Mouse (Mus musculus): Measurements from ENCODE around the gene Rbfox2. TPM values are rescaled to one million over a fixed set of nuclear protein-coding genes. Genes with fewer than 3 reads are reported as not detected.
A peak's percentile ranks its signal among the peaks of the same experiment; 100 is the strongest.

Gene Rbfox2
- polyA plus RNA-seq, 1 experiment, result 177 TPM

GRCm38 (mm10) chr15:77220833-77221232 is 86.0 kb downstream of the Rbfox2 start:
- WGBS, result 76% methylated on average over 4 of the region's 4 CpGs
- TF ChIP-seq POLR2A (IDR thresholded peaks at IDR 0.05; ENCODE audit: borderline replicate concordance, insufficient read depth, low read length) (no peak), CTCF (IDR thresholded peaks at IDR 0.05; ENCODE audit: borderline replicate concordance, insufficient read depth, low read depth, low read length) (no peak)
- DNase-seq, result no peak

GRCm38 (mm10) chr15:77220137-77220536 is 86.7 kb downstream of the Rbfox2 start:
- peak; percentile 59 to 71 for DNase-seq
- TF ChIP-seq CTCF (IDR thresholded peaks at IDR 0.05; ENCODE audit: borderline replicate concordance, insufficient read depth, low read depth, low read length) (peak; percentile 69), POLR2A (IDR thresholded peaks at IDR 0.05; ENCODE audit: borderline replicate concordance, insufficient read depth, low read length) (no peak)
- Histone ChIP-seq H3K27me3 (ENCODE audit: control insufficient read depth, insufficient read depth, low read length) (no peaks in the 10 kb centered on the region), H3K27ac (ENCODE audit: insufficient read depth, low read length) (no peak overlapping the region), H3K4me3 (replicated peaks; ENCODE audit: insufficient read depth, low read depth, low read length) (no peak overlapping the region), H3K4me1 (ENCODE audit: control insufficient read depth, insufficient read depth, low read length) (peaks cover 15% of the 10 kb centered on the region)

More at GRCm38 (mm10) chr15:77220833-77221232, 86.0 kb downstream of the Rbfox2 start:
- Histone ChIP-seq H3K4me1 (ENCODE audit: control insufficient read depth, insufficient read depth, low read length) (peaks cover 15% of the 10 kb centered on the region), H3K27me3 (ENCODE audit: control insufficient read depth, insufficient read depth, low read length) (no peaks in the 10 kb centered on the region), H3K27ac (ENCODE audit: insufficient read depth, low read length) (no peak overlapping the region), H3K4me3 (replicated peaks; ENCODE audit: insufficient read depth, low read depth, low read length) (no peak overlapping the region)

GRCm38 (mm10) chr15:77219571-77219970 is 87.2 kb downstream of the Rbfox2 start:
- WGBS, result 6% methylated on average over 1 of the region's 1 CpGs
- Histone ChIP-seq H3K4me3 (replicated peaks; ENCODE audit: insufficient read depth, low read depth, low read length) (no peak overlapping the region), H3K27ac (ENCODE audit: insufficient read depth, low read length) (no peak overlapping the region), H3K4me1 (ENCODE audit: control insufficient read depth, insufficient read depth, low read length) (peaks cover 15% of the 10 kb centered on the region), H3K27me3 (ENCODE audit: control insufficient read depth, insufficient read depth, low read length) (no peaks in the 10 kb centered on the region)
- TF ChIP-seq CTCF (IDR thresholded peaks at IDR 0.05; ENCODE audit: borderline replicate concordance, insufficient read depth, low read depth, low read length) (no peak), POLR2A (IDR thresholded peaks at IDR 0.05; ENCODE audit: borderline replicate concordance, insufficient read depth, low read length) (no peak)
- DNase-seq, result no peak

- H3K27me3 ChIP-seq (ENCODE audit: control insufficient read depth, insufficient read depth, low read length), result no peaks in the 10 kb centered on the region
- H3K4me3 ChIP-seq (replicated peaks; ENCODE audit: insufficient read depth, low read depth, low read length), result no peak overlapping the region
- peaks cover 18% of the 10 kb centered on the region for H3K4me1 ChIP-seq (ENCODE audit: control insufficient read depth, insufficient read depth, low read length)
- no peak for DNase-seq
- no peak overlapping the region for H3K27ac ChIP-seq (ENCODE audit: insufficient read depth, low read length)
- no peak for TF ChIP-seq POLR2A (IDR thresholded peaks at IDR 0.05; ENCODE audit: borderline replicate concordance, insufficient read depth, low read length)
- no peak for TF ChIP-seq CTCF (IDR thresholded peaks at IDR 0.05; ENCODE audit: borderline replicate concordance, insufficient read depth, low read depth, low read length)
- 92% methylated on average over 3 of the region's 3 CpGs for WGBS
Measured at GRCm38 (mm10) chr15:77218007-77218406, 88.8 kb downstream of the Rbfox2 start.

GRCm38 (mm10) chr15:77217523-77217922 is 89.3 kb downstream of the Rbfox2 start:
- Histone ChIP-seq H3K4me1 (ENCODE audit: control insufficient read depth, insufficient read depth, low read length) (peaks cover 20% of the 10 kb centered on the region), H3K4me3 (replicated peaks; ENCODE audit: insufficient read depth, low read depth, low read length) (no peak overlapping the region), H3K27me3 (ENCODE audit: control insufficient read depth, insufficient read depth, low read length) (no peaks in the 10 kb centered on the region), H3K27ac (ENCODE audit: insufficient read depth, low read length) (no peak overlapping the region)
- WGBS, result 38% methylated on average over 1 of the region's 1 CpGs
- TF ChIP-seq POLR2A (IDR thresholded peaks at IDR 0.05; ENCODE audit: borderline replicate concordance, insufficient read depth, low read length) (no peak), CTCF (IDR thresholded peaks at IDR 0.05; ENCODE audit: borderline replicate concordance, insufficient read depth, low read depth, low read length) (no peak)
- no peak for DNase-seq

- TF ChIP-seq CTCF (IDR thresholded peaks at IDR 0.05; ENCODE audit: borderline replicate concordance, insufficient read depth, low read depth, low read length), result no peak
- TF ChIP-seq POLR2A (IDR thresholded peaks at IDR 0.05; ENCODE audit: borderline replicate concordance, insufficient read depth, low read length), result no peak
- Histone ChIP-seq H3K4me1 (ENCODE audit: control insufficient read depth, insufficient read depth, low read length) (peaks cover 22% of the 10 kb centered on the region), H3K27me3 (ENCODE audit: control insufficient read depth, insufficient read depth, low read length) (no peaks in the 10 kb centered on the region), H3K4me3 (replicated peaks; ENCODE audit: insufficient read depth, low read depth, low read length) (no peak overlapping the region), H3K27ac (ENCODE audit: insufficient read depth, low read length) (no peak overlapping the region)
- WGBS, result 67% methylated on average over 6 of the region's 6 CpGs
- DNase-seq, result no peak
Measured at GRCm38 (mm10) chr15:77216704-77217103, 90.1 kb downstream of the Rbfox2 start.

GRCm38 (mm10) chr15:77215178-77215800 is 91.5 kb downstream of the Rbfox2 start:
- Histone ChIP-seq H3K4me1 (ENCODE audit: control insufficient read depth, insufficient read depth, low read length) (peaks cover 22% of the 10 kb centered on the region), H3K27ac (ENCODE audit: insufficient read depth, low read length) (no peak overlapping the region), H3K4me3 (replicated peaks; ENCODE audit: insufficient read depth, low read depth, low read length) (no peak overlapping the region), H3K27me3 (ENCODE audit: control insufficient read depth, insufficient read depth, low read length) (no peaks in the 10 kb centered on the region)
- 35% methylated on average over 5 of the region's 5 CpGs for WGBS
- DNase-seq, result no peak
- TF ChIP-seq CTCF (IDR thresholded peaks at IDR 0.05; ENCODE audit: borderline replicate concordance, insufficient read depth, low read depth, low read length) (no peak), POLR2A (IDR thresholded peaks at IDR 0.05; ENCODE audit: borderline replicate concordance, insufficient read depth, low read length) (no peak)

GRCm38 (mm10) chr15:77214410-77215107 is 92.2 kb downstream of the Rbfox2 start:
- Histone ChIP-seq H3K27me3 (ENCODE audit: control insufficient read depth, insufficient read depth, low read length) (no peaks in the 10 kb centered on the region), H3K27ac (ENCODE audit: insufficient read depth, low read length) (no peak overlapping the region), H3K4me1 (ENCODE audit: control insufficient read depth, insufficient read depth, low read length) (peaks cover 20% of the 10 kb centered on the region), H3K4me3 (replicated peaks; ENCODE audit: insufficient read depth, low read depth, low read length) (no peak overlapping the region)
- TF ChIP-seq CTCF (IDR thresholded peaks at IDR 0.05; ENCODE audit: borderline replicate concordance, insufficient read depth, low read depth, low read length) (no peak), POLR2A (IDR thresholded peaks at IDR 0.05; ENCODE audit: borderline replicate concordance, insufficient read depth, low read length) (no peak)
- WGBS, result 76% methylated on average over 8 of the region's 8 CpGs
- no peak for DNase-seq

All from cerebellum, adult 2 months (tissue).